Mouse (Mus musculus) v-Abl transformed pro-B cells (cell line): ENCODE results near the gene Snrnp27.

Experiments
- in situ Hi-C, 2 experiments: fragments of 400-800 bp; cut with MboI; formaldehyde crosslinking; loops; one replicate each; pipeline ENCODE4 v1.15.1; 2025; ENCODE audit not compliant: unreplicated experiment in 2 of 2

Snrnp27 gene

GRCm38 (mm10) chr6:86683872-86684654, at the start of gene Snrnp27:
Snrnp27 (minus strand) TSS chr6:86684522.
- in situ Hi-C loops: loop anchor here in 1 of 2 experiments (25.0 kb wide), 2 partner anchors 547 to 722 kb away; partner anchors contain the start of gene Dusp11

GRCm38 (mm10) chr6:86733183-86733876, 49.0 kb upstream of the Snrnp27 start, which contains the start of gene Gmcl1:
Gmcl1 (minus strand) TSS chr6:86733383.
- in situ Hi-C loops: no loop called here

DNA sequence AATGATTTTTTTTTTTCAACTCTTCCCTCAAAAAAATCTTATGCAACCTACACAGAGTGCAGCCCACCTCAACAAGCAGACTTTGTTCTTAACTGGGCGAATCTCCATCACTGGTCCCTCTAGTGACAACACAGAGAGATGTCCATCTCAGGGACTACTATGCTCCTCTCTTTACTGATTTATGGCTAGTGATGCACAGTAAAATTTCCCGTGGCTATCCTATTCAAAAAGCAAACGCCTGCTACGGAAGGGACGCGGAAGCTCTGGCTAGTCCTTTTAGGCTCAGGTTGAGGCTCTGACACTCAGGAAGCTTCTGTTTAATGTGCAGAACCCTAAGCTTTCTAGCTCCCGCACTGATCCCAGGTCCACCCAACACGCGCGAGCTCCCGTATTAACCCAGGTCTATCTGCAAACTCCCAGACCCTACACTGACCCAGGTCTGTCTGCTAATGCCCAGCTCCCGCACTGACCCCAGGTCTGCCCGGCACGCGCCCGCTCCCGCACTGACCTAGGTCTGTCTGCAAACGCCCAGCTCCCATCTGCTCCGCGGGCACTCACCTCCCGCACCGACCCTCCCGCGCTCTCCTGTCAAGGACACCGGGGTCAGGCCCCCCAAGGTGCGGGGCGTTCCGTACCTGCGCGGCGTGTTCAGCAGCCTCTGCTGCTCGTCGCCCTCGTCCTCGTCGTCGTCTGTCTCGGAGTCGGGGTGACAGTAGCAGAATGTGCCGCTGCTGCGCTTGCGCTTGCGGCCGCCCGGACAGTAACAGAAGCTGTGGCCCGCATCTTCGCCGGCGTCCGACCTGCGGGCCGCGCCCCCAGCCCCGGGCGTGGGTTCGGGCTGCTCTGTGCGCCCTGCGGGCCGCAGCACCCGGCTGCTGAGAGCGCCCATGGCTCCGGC, 48.2 kb upstream of the Snrnp27 start:
- in situ Hi-C loops: no loop called here

DNA sequence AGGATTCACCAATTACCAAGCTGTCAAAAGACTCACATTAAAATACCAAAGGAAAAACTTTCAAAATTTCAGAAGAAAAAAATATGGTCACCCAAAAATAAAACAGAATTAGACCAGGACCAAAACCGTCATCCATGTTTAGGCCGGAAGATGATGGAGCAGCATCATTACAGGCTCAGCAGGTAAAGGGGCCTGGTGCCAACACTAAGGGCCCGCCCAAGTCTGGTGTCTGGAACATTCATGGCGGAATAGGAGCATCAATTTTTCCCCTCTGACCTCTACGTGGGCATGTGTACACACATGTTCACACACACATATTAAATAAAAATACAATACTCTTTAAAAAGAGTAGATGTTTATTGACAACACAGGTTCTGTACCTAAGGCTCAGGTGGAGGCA, 44.4 kb upstream of the Snrnp27 start:
- in situ Hi-C loops: no loop called here

- in situ Hi-C loops: no loop called here
These were observed 37.7 kb upstream of the Snrnp27 start for GRCm38 (mm10) chr6:86721977-86722376.

GRCm38 (mm10) chr6:86708072-86708774, 23.9 kb upstream of the Snrnp27 start:
- in situ Hi-C loops: no loop called here

GRCm38 (mm10) chr6:86702577-86702976, 18.3 kb upstream of the Snrnp27 start:
- in situ Hi-C loops: no loop called here

- in situ Hi-C loops: loop anchor here in 1 of 2 experiments (25.0 kb wide), 2 partner anchors 561 to 736 kb away; partner anchors contain the start of gene Dusp11
These were observed 13.6 kb upstream of the Snrnp27 start for GRCm38 (mm10) chr6:86697903-86698302.

- in situ Hi-C loops: loop anchor here in 1 of 2 experiments (25.0 kb wide), 2 partner anchors 559 to 734 kb away; partner anchors contain the start of gene Dusp11
These were observed 11.9 kb upstream of the Snrnp27 start for GRCm38 (mm10) chr6:86696213-86696612.

- in situ Hi-C loops: loop anchor here in 1 of 2 experiments (25.0 kb wide), 2 partner anchors 557 to 732 kb away; partner anchors contain the start of gene Dusp11
These were observed 10.1 kb upstream of the Snrnp27 start for GRCm38 (mm10) chr6:86694465-86694864.

DNA sequence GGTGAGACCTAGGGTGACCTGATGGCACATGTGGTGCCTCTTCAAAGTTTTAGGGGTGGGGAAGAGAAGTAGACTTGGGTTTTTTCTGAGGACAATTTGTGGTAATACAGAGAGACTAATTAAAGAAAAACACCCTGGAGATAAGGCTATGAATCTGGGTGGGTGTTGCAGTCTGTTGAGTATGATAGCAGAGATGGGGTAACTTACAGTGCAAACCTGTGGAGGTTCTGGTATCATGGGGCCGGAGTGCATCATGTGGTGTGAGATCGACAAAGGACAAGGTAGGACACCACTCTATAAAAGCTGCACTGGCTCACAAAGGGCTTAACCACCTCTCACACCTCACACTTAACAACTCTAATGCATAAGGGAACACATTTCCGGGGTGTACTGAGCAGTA, 5.3 kb upstream of the Snrnp27 start:
- in situ Hi-C loops: loop anchor here in 1 of 2 experiments (25.0 kb wide), 2 partner anchors 552 to 727 kb away; partner anchors contain the start of gene Dusp11

- in situ Hi-C loops: loop anchor here in 1 of 2 experiments (25.0 kb wide), 2 partner anchors 550 to 725 kb away; partner anchors contain the start of gene Dusp11
These were observed 2.6 kb upstream of the Snrnp27 start for GRCm38 (mm10) chr6:86686971-86687370.

DNA sequence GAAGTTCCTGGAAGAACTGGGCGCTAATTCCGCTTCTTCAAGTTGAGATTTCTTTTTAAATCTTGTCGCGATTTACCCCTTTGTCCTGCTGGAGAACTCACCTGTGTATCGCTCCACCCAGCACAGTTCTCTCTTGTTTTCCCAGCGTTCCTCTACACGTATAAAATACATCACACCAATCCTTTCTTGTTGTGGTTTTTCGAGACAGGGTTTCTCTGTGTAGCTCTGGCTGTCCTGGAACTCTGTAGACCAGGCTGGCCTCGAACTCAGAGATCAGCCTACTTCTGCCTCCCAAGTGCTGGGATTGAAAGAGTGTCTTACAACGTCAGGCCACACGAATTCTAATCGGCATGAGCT, 311 bp upstream of the Snrnp27 start:
- in situ Hi-C loops: loop anchor here in 1 of 2 experiments (25.0 kb wide), 2 partner anchors 547 to 722 kb away; partner anchors contain the start of gene Dusp11

GRCm38 (mm10) chr6:86681289-86681688, 3.0 kb downstream of the Snrnp27 start:
- in situ Hi-C loops: loop anchor here in 1 of 2 experiments (25.0 kb wide), 2 partner anchors 544 to 719 kb away; partner anchors contain the start of gene Dusp11

GRCm38 (mm10) chr6:86678341-86678740, 6.0 kb downstream of the Snrnp27 start:
- in situ Hi-C loops: loop anchor here (10.0 to 25.0 kb wide), 4 partner anchors 204 to 716 kb away; partner anchors contain the start of gene Dusp11 (in 1 of the 2)

GRCm38 (mm10) chr6:86670873-86671272, 13.4 kb downstream of the Snrnp27 start:
- in situ Hi-C loops: loop anchor here (5.0 to 10.0 kb wide), 5 partner anchors 124 to 234 kb away; partner anchors contain the start of gene C87436 (in 1 of the 2)

DNA sequence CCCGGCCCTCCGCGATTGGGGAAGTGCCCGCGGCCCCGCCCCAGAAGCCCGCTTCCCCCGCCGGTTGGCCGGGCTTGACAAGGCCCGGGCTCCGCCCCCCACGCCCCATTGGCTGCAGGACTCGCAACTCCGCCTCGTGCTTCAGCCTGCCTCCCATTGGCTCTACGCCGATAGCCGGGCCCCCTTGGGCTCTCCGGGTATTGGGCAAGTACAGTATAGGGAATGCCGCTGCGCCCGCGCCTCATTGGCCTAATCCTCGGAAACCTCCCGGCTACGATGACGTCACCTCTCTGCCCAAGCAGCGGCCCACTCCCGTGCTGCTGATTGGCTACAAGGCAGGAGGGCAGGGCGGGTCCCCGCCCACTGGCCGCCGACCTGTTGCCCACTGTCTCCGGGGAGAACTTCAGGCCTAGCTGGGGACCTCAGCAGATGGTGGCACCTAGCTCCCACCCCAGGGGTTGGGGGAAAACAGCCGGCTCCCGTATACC, 15.0 kb downstream of the Snrnp27 start:
- in situ Hi-C loops: no loop called here

DNA sequence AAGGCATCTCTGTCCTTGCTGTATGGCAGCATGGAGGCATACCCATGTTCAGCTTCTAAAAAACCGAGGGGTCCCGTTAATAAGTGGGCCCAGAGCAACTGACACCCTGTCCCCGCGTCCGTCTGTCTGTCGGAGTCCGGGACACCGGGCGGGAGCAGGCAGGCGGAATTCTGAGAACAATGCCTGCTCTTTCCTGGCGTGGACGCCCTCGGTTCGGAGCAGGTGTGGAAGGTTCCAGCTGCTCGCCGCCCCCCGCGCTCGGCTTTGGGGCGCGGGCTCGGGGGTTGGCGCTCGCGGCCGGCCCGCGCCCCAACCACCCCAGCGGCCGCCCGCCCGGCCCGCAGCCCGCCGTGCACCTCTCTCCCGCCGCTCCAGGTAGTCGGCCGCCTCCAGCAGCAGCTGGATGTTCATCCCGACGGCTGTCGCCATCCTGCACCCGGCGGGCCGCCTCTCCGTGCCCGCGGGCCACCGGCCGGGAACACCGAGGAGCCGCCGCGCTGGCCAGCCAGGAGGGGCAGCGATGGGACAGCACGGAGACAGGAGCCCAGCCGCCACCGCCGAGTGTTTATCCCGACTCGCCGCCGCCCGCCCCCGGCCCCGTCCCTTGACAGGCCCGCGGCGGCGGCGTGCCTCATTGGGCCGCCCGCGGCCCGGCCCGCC, 15.6 kb downstream of the Snrnp27 start, which contains the start of gene Mxd1:
Mxd1 (minus strand) TSS at position 582 of the 660 bp plus-strand sequence.
- in situ Hi-C loops: no loop called here
